Mouse (Mus musculus): ENCODE results near the gene Atf6. TPM values are rescaled to one million over a fixed set of nuclear protein-coding genes. Genes with fewer than 3 reads are reported as not detected.
A peak's percentile ranks its signal among the peaks of the same experiment; 100 is the strongest.

The Atf6 gene
- 6.1 and 7.9 TPM in 2 replicates for polyA plus RNA-seq (2015; fragmentation: Nextera tagmentation; extraction: Ambion mirVana)

DNA sequence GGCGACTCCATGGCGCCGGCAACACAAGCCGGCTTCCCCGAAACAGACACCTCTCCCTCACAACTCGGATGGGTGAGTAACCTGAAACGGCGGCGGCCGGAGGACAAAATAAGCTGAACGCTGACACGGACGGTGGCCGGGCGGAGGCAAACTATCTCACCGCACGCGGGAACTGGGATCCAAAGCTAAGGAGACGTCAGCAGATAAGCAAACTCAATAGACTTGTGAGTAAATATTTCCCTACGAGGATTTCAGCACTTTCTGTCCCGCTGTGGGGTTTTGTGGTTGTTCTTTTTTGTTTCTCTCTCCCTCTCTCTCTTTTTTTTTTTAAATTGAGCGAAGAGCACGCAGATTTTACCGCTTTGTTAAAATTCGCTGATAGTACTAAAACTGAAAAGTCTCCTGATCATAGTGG is at the start of gene Atf6:
Gene Atf6 (minus strand): TSS at position 81 of the 415 bp plus-strand sequence.
- Histone ChIP-seq H3K27ac (peak within 1 kb of the TSS; percentile 91), H3K9ac (peak within 1 kb of the TSS; percentile 94), H3K27me3 (no peaks in the 10 kb centered on the region), H3K9me3 (replicated peaks) (no peaks in the 10 kb centered on the region), H3K4me2 (peak within 1 kb of the TSS; percentile 83), H3K4me1 (replicated peaks) (peaks cover 47% of the 10 kb centered on the region), H3K4me3 (replicated peaks) (peak within 1 kb of the TSS; percentile 85), H3K36me3 (peaks cover 10% of the 10 kb centered on the region; the same call in 1 of the 2 replicates)
- DNase-seq (peak; percentile 92), ATAC-seq (ENCODE audit: low read depth) (peak; percentile 80)
- under 1% methylated on average over 25 of the region's 25 CpGs for WGBS (ENCODE audit: insufficient replicate concordance)

DNA sequence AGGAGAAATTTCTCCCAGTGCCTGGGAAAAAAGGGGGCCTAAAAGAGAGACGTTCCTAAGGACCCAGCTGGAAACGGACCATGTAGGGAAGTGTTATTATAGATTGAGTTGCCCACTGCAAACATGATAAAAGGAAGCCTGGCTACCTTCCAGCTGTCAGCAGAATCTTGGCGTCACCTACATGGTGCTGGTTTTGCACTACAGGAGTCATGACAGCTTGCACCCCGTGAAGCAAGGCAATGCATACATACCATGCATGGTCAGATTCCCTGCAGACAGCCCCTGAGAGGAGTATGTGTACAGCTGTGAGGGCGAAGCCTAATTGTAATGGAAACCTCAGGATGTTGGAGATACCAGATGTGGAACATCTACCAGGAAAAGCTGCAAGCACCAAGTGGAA is 48.1 kb upstream of the Atf6 start:
- WGBS (ENCODE audit: insufficient replicate concordance): 56% methylated on average over 5 of the region's 5 CpGs
- DNase-seq (no peak), ATAC-seq (ENCODE audit: low read depth) (no peak)
- H3K9me3 ChIP-seq (replicated peaks): no peaks in the 10 kb centered on the region
- no peak overlapping the region for H3K9ac ChIP-seq
- peaks cover 10% of the 10 kb centered on the region for H3K27me3 ChIP-seq
- H3K27ac ChIP-seq: no peak overlapping the region
- no peak overlapping the region for H3K4me2 ChIP-seq
- H3K36me3 ChIP-seq: no peaks in the 10 kb centered on the region
- H3K4me3 ChIP-seq (replicated peaks): no peak overlapping the region
- no peaks in the 10 kb centered on the region for H3K4me1 ChIP-seq (replicated peaks)

DNA sequence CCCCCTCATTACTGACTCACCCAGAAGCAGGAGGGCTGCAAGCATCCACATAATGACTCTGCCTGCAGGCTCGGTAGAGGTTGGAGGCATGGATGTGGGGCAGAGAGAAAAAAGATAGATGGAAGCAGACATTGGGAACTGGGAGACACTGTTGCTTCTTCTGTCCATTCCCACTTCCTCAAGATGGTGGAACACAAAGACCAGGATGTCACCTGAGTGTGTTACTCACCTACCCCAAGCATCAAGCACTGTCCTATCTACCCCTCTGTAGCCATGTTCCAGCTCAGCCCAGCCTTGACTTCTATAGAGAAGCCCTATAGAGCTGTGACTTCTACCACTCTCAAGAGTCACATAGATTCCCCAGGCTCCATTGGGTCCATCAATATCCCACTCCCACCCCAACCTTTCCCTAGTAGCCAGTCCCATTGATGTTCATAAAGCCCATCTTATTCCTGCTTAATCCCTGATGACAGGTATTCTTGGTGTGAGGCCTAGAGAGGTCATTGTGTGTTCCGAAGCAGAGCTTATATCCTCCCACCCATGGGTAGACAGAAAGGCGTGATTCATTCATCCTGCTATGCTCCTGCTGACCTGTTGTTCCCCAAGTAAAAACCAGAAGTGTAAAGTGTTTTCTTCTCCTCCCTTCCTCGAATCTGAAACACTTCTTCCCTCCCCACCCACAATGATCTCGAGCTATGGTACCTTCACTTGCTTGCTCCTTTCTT is 45.5 kb upstream of the Atf6 start, which contains the start of gene Fcrlb:
Gene Fcrlb (minus strand): TSS at position 51 of the 725 bp plus-strand sequence.
- H3K9me3 ChIP-seq (replicated peaks): no peaks in the 10 kb centered on the region
- ATAC-seq (ENCODE audit: low read depth): no peak
- H3K27me3 ChIP-seq: peaks cover 28% of the 10 kb centered on the region
- no peak within 1 kb of the TSS for H3K27ac ChIP-seq
- peaks cover 5% of the 10 kb centered on the region for H3K4me1 ChIP-seq (replicated peaks)
- no peak for DNase-seq
- WGBS (ENCODE audit: insufficient replicate concordance): 50% methylated on average over 5 of the region's 5 CpGs
- H3K9ac ChIP-seq: no peak within 1 kb of the TSS
- H3K4me3 ChIP-seq (replicated peaks): no peak within 1 kb of the TSS
- no peak within 1 kb of the TSS for H3K4me2 ChIP-seq
- no peaks in the 10 kb centered on the region for H3K36me3 ChIP-seq

DNA sequence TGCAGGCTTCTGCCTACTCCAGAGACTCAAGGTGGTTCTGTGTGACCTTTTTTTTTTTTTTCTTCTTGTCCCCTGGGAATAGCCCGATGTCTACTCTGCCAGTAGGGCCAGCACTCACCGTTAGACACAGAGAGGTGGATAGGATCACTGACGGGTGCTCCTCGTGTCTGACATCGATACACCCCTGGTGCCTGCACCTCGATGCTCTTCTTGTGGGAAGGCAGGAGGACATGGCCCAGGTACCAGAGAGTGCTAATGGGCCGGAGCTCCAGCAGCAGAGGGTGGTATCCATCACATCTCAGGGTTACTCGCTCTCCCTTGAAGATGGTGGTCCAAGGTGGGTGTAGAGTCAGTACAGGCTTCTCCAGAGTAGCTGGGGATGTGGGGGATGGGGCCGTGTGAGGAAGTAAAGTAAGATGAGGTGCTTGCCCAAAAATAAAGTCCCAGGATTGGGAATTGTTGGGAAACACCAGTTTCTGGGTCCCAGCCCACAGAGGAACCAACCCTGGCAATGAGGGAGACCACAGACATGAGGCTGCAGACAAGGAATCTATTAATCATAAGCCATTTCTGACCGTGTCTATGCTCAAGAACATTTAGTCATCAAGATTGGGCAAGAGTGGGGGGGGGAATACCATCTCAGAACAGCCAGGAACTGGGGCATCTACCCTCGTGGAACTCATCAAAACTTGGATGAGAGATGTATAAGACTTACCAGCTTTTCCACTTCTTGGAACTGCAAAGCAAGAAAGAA is 44.5 kb upstream of the Atf6 start:
- WGBS (ENCODE audit: insufficient replicate concordance): 60% methylated on average over 11 of the region's 11 CpGs

DNA sequence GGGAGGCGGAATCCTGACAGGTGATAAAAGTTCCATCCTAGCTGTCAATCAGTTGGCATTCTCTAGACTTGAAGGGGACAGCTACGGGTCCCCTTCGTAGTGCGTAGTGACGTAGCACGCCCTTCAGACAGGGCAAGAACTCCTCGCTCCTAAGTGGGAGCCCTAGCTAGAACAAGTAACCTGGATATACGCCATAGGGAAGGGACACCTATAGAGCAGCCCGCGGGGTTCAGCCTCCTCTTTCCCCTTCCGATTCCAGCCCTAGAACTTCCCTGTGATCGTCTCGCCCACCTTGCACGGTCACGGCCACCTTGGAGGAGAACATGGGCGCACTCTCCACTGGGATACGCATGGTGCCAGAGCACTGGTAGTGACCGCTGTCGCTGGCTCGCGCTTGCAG is 40.8 kb upstream of the Atf6 start:
- no peak overlapping the region for H3K27ac ChIP-seq

More for the DNA sequence above, 44.5 kb upstream of the Atf6 start:
- Histone ChIP-seq H3K9me3 (replicated peaks) (no peaks in the 10 kb centered on the region), H3K4me3 (replicated peaks) (no peak overlapping the region), H3K27ac (no peak overlapping the region), H3K4me2 (no peak overlapping the region), H3K36me3 (no peaks in the 10 kb centered on the region), H3K4me1 (replicated peaks) (peaks cover 14% of the 10 kb centered on the region), H3K9ac (no peak overlapping the region), H3K27me3 (peaks cover 38% of the 10 kb centered on the region)
- ATAC-seq (ENCODE audit: low read depth): no peak
- DNase-seq: no peak

DNA sequence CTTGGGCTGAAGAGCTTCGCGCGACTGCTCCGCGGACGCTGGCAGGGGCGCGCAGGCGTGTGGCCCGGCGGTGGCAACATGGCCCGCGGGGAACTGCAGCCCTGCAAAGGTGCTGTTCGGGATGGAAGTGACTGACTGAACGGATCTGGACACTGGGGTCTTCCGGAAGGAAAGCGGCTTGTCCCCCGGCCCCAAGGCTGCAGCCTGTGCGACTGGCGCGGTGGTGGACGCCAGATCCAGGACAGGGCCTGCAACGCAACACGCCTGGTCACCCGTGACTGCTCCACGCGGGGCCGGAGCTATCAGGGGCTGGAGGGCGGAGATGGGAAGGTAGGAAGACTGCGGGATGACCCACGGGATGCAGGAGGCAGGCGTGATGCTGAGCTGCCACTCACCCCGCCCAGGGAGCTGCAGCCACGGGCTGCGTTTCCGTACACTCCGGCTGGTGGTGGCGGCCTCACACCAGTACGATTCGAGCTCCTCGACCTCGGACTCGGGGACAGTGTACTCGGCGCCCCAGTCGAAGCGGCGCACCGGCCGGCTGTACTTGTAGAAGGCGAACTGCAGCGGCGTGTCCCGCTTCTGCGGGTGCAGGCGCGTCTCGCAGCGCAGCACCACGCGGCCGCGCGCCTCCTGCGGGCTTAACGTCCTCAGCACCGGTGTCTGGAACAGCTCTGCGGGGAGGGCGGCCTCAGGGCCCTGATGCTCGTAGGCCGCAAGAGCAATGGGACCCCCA is 40.1 kb upstream of the Atf6 start:
- WGBS (ENCODE audit: insufficient replicate concordance): 4% methylated on average over 71 of the region's 71 CpGs
- Histone ChIP-seq H3K4me3 (replicated peaks) (peak overlapping the region; percentile 48), H3K4me1 (replicated peaks) (peaks cover 14% of the 10 kb centered on the region), H3K4me2 (peak overlapping the region; percentile 63), H3K36me3 (no peaks in the 10 kb centered on the region), H3K9me3 (replicated peaks) (no peaks in the 10 kb centered on the region), H3K9ac (no peak overlapping the region), H3K27ac (no peak overlapping the region), H3K27me3 (peaks cover 64% of the 10 kb centered on the region)
- ATAC-seq (ENCODE audit: low read depth) (no peak), DNase-seq (no peak)

More for the DNA sequence above, 40.8 kb upstream of the Atf6 start:
- Histone ChIP-seq H3K4me1 (replicated peaks) (peaks cover 14% of the 10 kb centered on the region), H3K36me3 (no peaks in the 10 kb centered on the region), H3K9me3 (replicated peaks) (no peaks in the 10 kb centered on the region), H3K27me3 (peaks cover 64% of the 10 kb centered on the region), H3K4me3 (replicated peaks) (peak overlapping the region; percentile 48), H3K4me2 (peak overlapping the region; percentile 63), H3K9ac (no peak overlapping the region)
- ATAC-seq (ENCODE audit: low read depth) (no peak), DNase-seq (no peak)
- WGBS (ENCODE audit: insufficient replicate concordance): 11% methylated on average over 21 of the region's 21 CpGs

DNA sequence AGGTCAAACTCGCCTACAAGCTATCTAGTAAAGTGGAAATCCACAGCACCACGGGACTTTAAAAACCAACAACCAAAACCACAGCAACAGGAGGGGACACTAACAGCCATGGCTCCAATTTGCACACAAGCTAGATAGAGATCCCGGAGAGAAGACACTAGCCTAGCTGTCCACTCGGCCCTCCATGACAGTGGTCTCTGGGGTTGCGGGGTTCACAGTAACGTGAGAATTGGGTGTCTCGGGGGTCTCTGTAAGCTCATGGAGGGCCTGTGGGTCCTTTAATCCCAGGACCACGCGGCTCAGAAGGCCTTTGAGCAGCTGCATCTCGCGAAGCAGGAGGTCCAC is 39.5 kb upstream of the Atf6 start:
- H3K4me2 ChIP-seq: peak overlapping the region; percentile 63
- H3K9me3 ChIP-seq (replicated peaks): no peaks in the 10 kb centered on the region
- no peaks in the 10 kb centered on the region for H3K36me3 ChIP-seq
- 28% methylated on average over 11 of the region's 11 CpGs for WGBS (ENCODE audit: insufficient replicate concordance)
- ATAC-seq (ENCODE audit: low read depth) (no peak), DNase-seq (no peak)
- H3K27ac ChIP-seq: no peak overlapping the region
- peaks cover 14% of the 10 kb centered on the region for H3K4me1 ChIP-seq (replicated peaks)
- H3K9ac ChIP-seq: no peak overlapping the region
- H3K4me3 ChIP-seq (replicated peaks): peak overlapping the region; percentile 48
- H3K27me3 ChIP-seq: peaks cover 63% of the 10 kb centered on the region

DNA sequence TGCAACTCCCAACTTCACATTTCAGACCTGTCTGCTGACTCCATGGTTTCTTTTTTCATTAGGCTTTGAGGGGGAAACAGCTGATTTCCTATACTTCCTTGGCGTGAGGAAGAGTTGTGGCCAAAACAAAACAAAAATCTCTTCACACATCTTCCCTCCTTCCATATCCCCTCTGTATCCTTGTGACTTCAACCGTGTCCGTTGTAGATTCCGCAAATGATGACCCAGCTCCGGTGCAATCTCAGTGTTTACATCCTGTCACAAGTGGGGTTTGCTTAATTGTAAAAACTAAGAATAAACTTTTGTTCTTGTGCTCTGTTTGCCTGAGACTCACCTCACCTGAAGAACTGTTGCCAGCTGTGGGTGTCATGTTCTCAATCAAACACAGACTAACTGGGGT is 35.9 kb upstream of the Atf6 start:
- 44% methylated on average over 5 of the region's 5 CpGs for WGBS (ENCODE audit: insufficient replicate concordance)
- H3K4me2 ChIP-seq: no peak overlapping the region
- no peaks in the 10 kb centered on the region for H3K36me3 ChIP-seq
- H3K27me3 ChIP-seq: peaks cover 40% of the 10 kb centered on the region
- H3K9me3 ChIP-seq (replicated peaks): no peaks in the 10 kb centered on the region
- ATAC-seq (ENCODE audit: low read depth): no peak
- DNase-seq: no peak
- H3K27ac ChIP-seq: no peak overlapping the region
- no peak overlapping the region for H3K9ac ChIP-seq
- peaks cover 24% of the 10 kb centered on the region for H3K4me1 ChIP-seq (replicated peaks)
- no peak overlapping the region for H3K4me3 ChIP-seq (replicated peaks)

DNA sequence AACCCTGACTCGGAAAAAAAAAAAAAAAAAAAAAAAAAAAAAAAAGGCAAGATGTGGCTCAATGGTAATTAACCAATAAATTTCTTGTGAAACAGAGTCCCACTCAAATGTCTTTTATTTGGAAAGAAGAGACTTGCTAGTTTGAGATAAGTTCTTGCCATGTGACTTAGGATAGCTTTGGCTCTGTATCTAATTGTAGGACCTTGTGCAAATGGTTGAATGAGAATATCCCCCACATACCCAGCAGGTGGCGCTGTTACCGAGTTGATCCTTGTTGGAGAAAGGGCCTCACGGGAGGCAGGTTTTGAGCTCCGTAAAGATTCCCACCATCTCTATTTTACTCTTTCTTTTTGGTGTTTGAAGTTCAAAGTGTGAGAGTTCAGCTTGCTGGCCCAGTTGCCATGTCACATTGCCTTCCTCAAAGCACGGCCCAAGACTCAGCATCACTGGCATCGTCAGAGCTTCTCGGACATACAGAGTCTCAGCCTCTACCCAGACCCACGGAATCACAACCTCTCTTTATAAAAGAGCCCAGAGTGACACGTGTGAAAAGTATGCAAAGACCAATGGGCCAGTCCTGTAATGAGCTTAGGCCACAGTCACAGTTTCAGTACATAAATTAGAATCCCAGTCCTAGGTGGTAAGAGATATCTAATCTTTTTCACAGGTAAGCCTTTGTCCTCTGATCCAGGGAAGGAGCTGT is 34.1 kb upstream of the Atf6 start:
- H3K9me3 ChIP-seq (replicated peaks): no peaks in the 10 kb centered on the region
- H3K36me3 ChIP-seq: no peaks in the 10 kb centered on the region
- peaks cover 11% of the 10 kb centered on the region for H3K4me1 ChIP-seq (replicated peaks)
- ATAC-seq (ENCODE audit: low read depth) (peak; percentile 53; the same call in 1 of the 2 replicates), DNase-seq (peak; percentile 71)
- 35% methylated on average over 10 of the region's 10 CpGs for WGBS (ENCODE audit: insufficient replicate concordance)
- no peak overlapping the region for H3K27ac ChIP-seq
- H3K27me3 ChIP-seq: peaks cover 29% of the 10 kb centered on the region
- 0 out of 2 replicates have a peak overlapping the region, but pooled peaks have one; percentile 7 for H3K9ac ChIP-seq
- H3K4me3 ChIP-seq (replicated peaks): no peak overlapping the region
- peak overlapping the region; percentile 45 for H3K4me2 ChIP-seq

DNA sequence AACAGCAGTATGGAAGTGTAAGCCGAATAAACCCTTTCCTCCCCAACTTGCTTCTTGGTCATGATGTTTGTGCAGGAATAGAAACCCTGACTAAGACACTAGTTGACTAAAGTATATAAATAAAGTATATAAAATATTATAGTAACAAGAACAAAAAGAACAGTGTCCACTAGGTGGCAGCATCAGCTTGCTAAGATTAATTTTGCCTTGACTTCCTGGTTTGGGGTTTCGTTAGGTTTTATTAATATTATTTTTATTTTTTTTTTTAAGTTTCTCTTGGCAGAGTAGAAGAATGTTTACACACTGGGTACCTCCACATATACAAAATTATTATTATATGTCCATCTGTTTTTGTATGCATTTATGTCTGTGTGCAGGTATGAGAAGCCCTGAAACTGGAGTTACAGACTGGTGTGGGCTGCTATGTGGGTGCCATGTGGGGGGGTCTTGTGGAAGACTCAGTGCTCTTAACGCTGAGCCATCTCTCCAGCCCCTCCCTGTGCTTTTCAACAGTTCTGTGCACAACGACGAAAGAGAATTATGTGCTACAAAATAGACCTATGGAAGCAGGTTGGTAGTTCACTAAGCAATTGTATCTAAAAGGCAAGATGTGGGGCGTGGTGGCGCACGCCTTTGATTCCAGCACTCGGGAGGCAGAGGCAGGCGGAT is 33.4 kb upstream of the Atf6 start:
- Histone ChIP-seq H3K27me3 (peaks cover 21% of the 10 kb centered on the region), H3K9me3 (replicated peaks) (no peaks in the 10 kb centered on the region), H3K36me3 (no peaks in the 10 kb centered on the region), H3K4me3 (replicated peaks) (peak overlapping the region; percentile 25), H3K9ac (peak overlapping the region; percentile 5; the same call in 1 of the 2 replicates), H3K4me1 (replicated peaks) (peaks cover 11% of the 10 kb centered on the region), H3K4me2 (peak overlapping the region; percentile 45), H3K27ac (no peak overlapping the region)
- ATAC-seq (ENCODE audit: low read depth) (no peak), DNase-seq (peak; percentile 15)
- 21% methylated on average over 10 of the region's 10 CpGs for WGBS (ENCODE audit: insufficient replicate concordance)
